In the genomic region with DNA sequence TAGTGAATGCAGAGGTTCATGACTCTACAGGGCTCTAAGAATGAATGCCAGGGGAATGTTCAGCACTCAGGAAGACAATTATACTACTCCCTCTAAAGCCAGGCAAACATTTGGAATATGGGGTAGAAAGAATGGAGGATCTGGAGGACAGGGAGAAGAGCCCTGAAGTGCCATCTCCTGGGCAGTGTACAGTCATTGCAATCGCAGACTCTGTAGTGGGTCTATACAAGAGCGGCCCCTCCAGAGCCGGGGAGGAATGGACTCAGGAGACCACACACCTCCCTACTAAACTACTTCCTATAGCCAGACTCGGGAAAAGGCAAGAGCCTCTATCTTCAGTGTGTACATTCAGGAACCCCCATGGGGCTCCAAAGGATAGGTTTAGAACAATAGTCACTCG, we compare ENCODE assay signal across 26 mouse cellular contexts. TPM values are rescaled to one million over a fixed set of nuclear protein-coding genes. Genes with fewer than 3 reads are reported as not detected.
DNase-seq lines count a peak whose midpoint lies in the region; ATAC-seq and TF ChIP-seq lines count a peak whose summit lies in the region.
"Had no signal": no experiment of that assay in that cellular context is flagged by ENCODE, and none has a peak within 500 bp of the region (broad histone marks: within the 10 kb centered on the region; RNA-seq: fewer than 3 reads in every experiment).

No protein-coding gene starts in this region.

- POLR2A ChIA-PET in Patski (lab: Charles Lee): interaction anchor here (1.1 kb wide), 1 partner anchor 15 kb away, joined by 3 read pairs; no protein-coding TSS in a partner anchor

- no peak overlapping the region for H3K27ac ChIP-seq in heart, postnatal 0 days (ENCODE audit: low read depth)
- no peak overlapping the region for H3K27ac ChIP-seq in liver, embryonic 14.5 days
- no peak overlapping the region for H3K27ac ChIP-seq in liver, postnatal 0 days (ENCODE audit: low read depth)
- H3K27ac ChIP-seq: forebrain, embryonic 13.5 days; hindbrain, embryonic 13.5 days; left cerebral cortex, adult 2 months; limb, embryonic 13.5 days; neural tube, embryonic 13.5 days had no signal

- H3K9me3 ChIP-seq in heart, postnatal 0 days (replicated peaks; ENCODE audit: control insufficient read depth, low read length): no peaks in the 10 kb centered on the region
- no peaks in the 10 kb centered on the region for H3K9me3 ChIP-seq in liver, embryonic 14.5 days (ENCODE audit: control insufficient read depth, low read length)
- no peaks in the 10 kb centered on the region for H3K9me3 ChIP-seq in liver, postnatal 0 days (ENCODE audit: low read length)
- H3K9me3 ChIP-seq: forebrain, embryonic 13.5 days; hindbrain, embryonic 13.5 days; limb, embryonic 13.5 days; neural tube, embryonic 13.5 days had no signal

- no peaks in the 10 kb centered on the region for H3K36me3 ChIP-seq in heart, postnatal 0 days (replicated peaks; ENCODE audit: control insufficient read depth, insufficient read depth, low read length)
- no peaks in the 10 kb centered on the region for H3K36me3 ChIP-seq in liver, embryonic 14.5 days (replicated peaks; ENCODE audit: control insufficient read depth, insufficient read depth, low read depth)
- no peaks in the 10 kb centered on the region for H3K36me3 ChIP-seq in liver, postnatal 0 days (replicated peaks; ENCODE audit: insufficient read depth, low read length)
- H3K36me3 ChIP-seq: hindbrain, embryonic 13.5 days; limb, embryonic 13.5 days; neural tube, embryonic 13.5 days had no signal

- WGBS in heart, postnatal 0 days: 63% methylated on average over 5 of the region's 5 CpGs
- 74% methylated on average over 5 of the region's 5 CpGs for WGBS in liver, embryonic 14.5 days (ENCODE audit: insufficient replicate concordance)
- 70% methylated on average over 5 of the region's 5 CpGs for WGBS in liver, postnatal 0 days (ENCODE audit: insufficient replicate concordance)

- no peak overlapping the region for H3K4me2 ChIP-seq in heart, postnatal 0 days (ENCODE audit: low read depth, low read length)
- no peak overlapping the region for H3K4me2 ChIP-seq in liver, embryonic 14.5 days (ENCODE audit: low read depth)
- no peak overlapping the region for H3K4me2 ChIP-seq in liver, postnatal 0 days (ENCODE audit: low read depth, low read length)
- H3K4me2 ChIP-seq: forebrain, embryonic 13.5 days; hindbrain, embryonic 13.5 days; limb, embryonic 13.5 days; liver, embryonic 11.5 days; midbrain, embryonic 11.5 days; neural tube, embryonic 13.5 days had no signal

- no peak overlapping the region for H3K4me3 ChIP-seq in heart, postnatal 0 days (ENCODE audit: low read depth, low read length)
- no peak overlapping the region for H3K4me3 ChIP-seq in liver, embryonic 14.5 days (ENCODE audit: insufficient read depth in 1 of 2, low read depth in 2 of 2, low read length in 2 of 2)
- H3K4me3 ChIP-seq in liver, postnatal 0 days (ENCODE audit: low read depth, low read length): no peak overlapping the region
- H3K4me3 ChIP-seq: forebrain, embryonic 13.5 days; hindbrain, embryonic 13.5 days; left cerebral cortex, adult 2 months; limb, embryonic 13.5 days; neural tube, embryonic 13.5 days had no signal

- in situ Hi-C loops in Patski (cut with MboI; ENCODE audit: low pct_unique_long_range_greater_than_20kb): no loop called here

- DNase-seq in heart, postnatal 0 days (ENCODE audit: low spot score): no peak
- DNase-seq in heart, postnatal 14 days: no peak
- DNase-seq in liver, embryonic 14.5 days (ENCODE audit: low read depth in 3 of 3, low spot score in 3 of 3): no peak
- no peak for DNase-seq in liver, postnatal 0 days
- DNase-seq in ES-CJ7 (ENCODE audit: low read depth, low spot score) (peak; percentile 51), Patski (ENCODE audit: low read depth, low spot score) (no peak)
- no peak for DNase-seq in left cerebral cortex, adult 18-20 months (ENCODE audit: low spot score in 2 of 2)
- DNase-seq: adrenal gland, postnatal 14 days; B cell, adult 2 months; cerebellum, adult 18-20 months; cerebellum, postnatal 25 days; gastrocnemius, postnatal 36 days; heart, postnatal 36 days; kidney, adult 2 months; lung, adult 18-20 months; lung, postnatal 36 days; thymus, postnatal 4 days had no signal

- TF ChIP-seq EP300 in heart, postnatal 0 days (IDR thresholded peaks at IDR 0.05; ENCODE audit: low read depth): no peak
- TF ChIP-seq EP300 in liver, embryonic 14.5 days (IDR thresholded peaks at IDR 0.05; ENCODE audit: low read depth): no peak
- TF ChIP-seq EP300 in liver, postnatal 0 days (IDR thresholded peaks at IDR 0.05; ENCODE audit: low read depth): no peak

- TF ChIP-seq CTCF in heart, postnatal 0 days (IDR thresholded peaks at IDR 0.05; ENCODE audit: low read depth): peak; percentile 15; the same call in 1 of the 2 replicates
- 0 out of 2 replicates have a peak, but pooled peaks have one; percentile 4 for TF ChIP-seq CTCF in liver, embryonic 14.5 days (IDR thresholded peaks at IDR 0.05; ENCODE audit: low read depth)
- no peak for TF ChIP-seq CTCF in liver, postnatal 0 days (IDR thresholded peaks at IDR 0.05; ENCODE audit: low read depth)
- peak; percentile 16 for TF ChIP-seq CTCF in Patski (IDR thresholded peaks at IDR 0.05)

- no peak for ATAC-seq in heart, postnatal 0 days (ENCODE audit: insufficient read depth, low read depth)
- no peak for ATAC-seq in liver, embryonic 14.5 days (ENCODE audit: insufficient read depth)
- no peak for ATAC-seq in liver, postnatal 0 days
- no peak for ATAC-seq in Patski
- ATAC-seq in cerebellum, adult (ENCODE audit: insufficient number of reproducible peaks, low FRiP score, low TSS enrichment): no peak
- ATAC-seq: forebrain, embryonic 13.5 days; inflammation-experienced regulatory T-cells, adult 6 months had no signal

- CTCF ChIA-PET in Patski (lab: Charles Lee): no interaction called here

- H3K9ac ChIP-seq in heart, postnatal 0 days (replicated peaks; ENCODE audit: low read depth, low read length): no peak overlapping the region
- H3K9ac ChIP-seq in liver, embryonic 14.5 days (replicated peaks): no peak overlapping the region
- no peak overlapping the region for H3K9ac ChIP-seq in liver, postnatal 0 days (replicated peaks)
- H3K9ac ChIP-seq: forebrain, embryonic 13.5 days; hindbrain, embryonic 13.5 days; limb, embryonic 13.5 days; neural tube, embryonic 13.5 days had no signal

- no peaks in the 10 kb centered on the region for H3K27me3 ChIP-seq in heart, postnatal 0 days (ENCODE audit: control insufficient read depth, insufficient read depth, low read length)
- H3K27me3 ChIP-seq in liver, embryonic 14.5 days (ENCODE audit: control insufficient read depth, insufficient read depth, low read length): no peaks in the 10 kb centered on the region
- 0 out of 2 replicates have a peak, but pooled peaks cover 3% of the 10 kb centered on the region for H3K27me3 ChIP-seq in liver, postnatal 0 days (ENCODE audit: insufficient read depth, low read length)
- peaks cover 17% of the 10 kb centered on the region for H3K27me3 ChIP-seq in Patski
- H3K27me3 ChIP-seq: forebrain, embryonic 13.5 days; hindbrain, embryonic 13.5 days; neural tube, embryonic 13.5 days had no signal

- no peaks in the 10 kb centered on the region for H3K4me1 ChIP-seq in heart, postnatal 0 days (ENCODE audit: control insufficient read depth, insufficient read depth)
- H3K4me1 ChIP-seq in liver, embryonic 14.5 days (replicated peaks; ENCODE audit: control insufficient read depth in 2 of 2, insufficient read depth in 2 of 2, low read length in 1 of 2): no peaks in the 10 kb centered on the region
- H3K4me1 ChIP-seq in liver, postnatal 0 days (ENCODE audit: insufficient read depth): no peaks in the 10 kb centered on the region
- H3K4me1 ChIP-seq: forebrain, embryonic 13.5 days had no signal

- intact Hi-C loops in heart, postnatal 14 days (cut with DNase I): no loop called here

RNA-seq across cellular contexts. Expression of a gene that starts 25.1 kb away (rescaled TPM):
- 1.9 and 4.9 TPM in 2 replicates for total RNA-seq in heart, postnatal 0 days (2014; rRNA removed; ENCODE audit: low replicate concordance)
- polyA plus RNA-seq in heart, postnatal 0 days (2015; fragmentation: Nextera tagmentation; extraction: Ambion mirVana): 0.80 and 1.1 TPM in 2 replicates
- 1 to 10 TPM; 4.4 to 5.8 TPM for total RNA-seq in heart, postnatal 14 days (2021)
- polyA plus RNA-seq in liver, embryonic 14.5 days (2012; rRNA removed): 0.22 and 0.34 TPM in 2 replicates
- 0.18 and 0.47 TPM in 2 replicates for polyA plus RNA-seq in liver, embryonic 14.5 days (2014; fragmentation: Nextera tagmentation; extraction: Ambion mirVana)
- polyA plus RNA-seq in liver, postnatal 0 days (2015; fragmentation: Nextera tagmentation; extraction: Ambion mirVana): 0.81 and 1.1 TPM in 2 replicates
- polyA plus RNA-seq in Patski (2021): 0.39 TPM
- 100 to 1,000 TPM; 103 to 107 TPM for total RNA-seq in left cerebral cortex, adult 18-20 months (2021)
